Mouse (Mus musculus): ENCODE results near the gene Chmp1a.
A peak's percentile ranks its signal among the peaks of the same experiment; 100 is the strongest.
"Not testable (repeated sequence)": the region's sequence is repeated elsewhere in the genome, so short reads cannot be mapped to it uniquely, and the experiment has no call there.

Gene Chmp1a

GRCm38 (mm10) chr8:123231742-123232141, 19.2 kb upstream of the Chmp1a start:
- no peak for DNase-seq (ENCODE audit: low spot score in 2 of 2)

GRCm38 (mm10) chr8:123230326-123230725, 17.8 kb upstream of the Chmp1a start:
- DNase-seq (ENCODE audit: low spot score in 2 of 2) = not testable (repeated sequence)

- DNase-seq (ENCODE audit: low spot score in 2 of 2) = no peak
Measured at GRCm38 (mm10) chr8:123228416-123228815, 15.9 kb upstream of the Chmp1a start.

- peak; percentile 89 to 90 for DNase-seq (ENCODE audit: low spot score in 2 of 2)
Measured at GRCm38 (mm10) chr8:123224278-123225266, 12.0 kb upstream of the Chmp1a start, which contains the start of gene Cdk10. TSS of gene Cdk10 (plus strand) at chr8:123224842.

GRCm38 (mm10) chr8:123220917-123221316, 8.4 kb upstream of the Chmp1a start:
- DNase-seq (ENCODE audit: low spot score in 2 of 2) = no peak

- DNase-seq (ENCODE audit: low spot score in 2 of 2) = no peak
Measured at GRCm38 (mm10) chr8:123215430-123215829, 2.9 kb upstream of the Chmp1a start.

GRCm38 (mm10) chr8:123213118-123213772, 682 bp upstream of the Chmp1a start:
- DNase-seq (ENCODE audit: low spot score in 2 of 2) = no peak

- DNase-seq (ENCODE audit: low spot score in 2 of 2) = no peak
Measured at GRCm38 (mm10) chr8:123211876-123212275, 687 bp downstream of the Chmp1a start.

- DNase-seq (ENCODE audit: low spot score in 2 of 2) = no peak
Measured at GRCm38 (mm10) chr8:123203571-123203970, 9.0 kb downstream of the Chmp1a start.

GRCm38 (mm10) chr8:123202288-123202687, 10.3 kb downstream of the Chmp1a start:
- peak; percentile 53 to 60 for DNase-seq (ENCODE audit: low spot score in 2 of 2)

GRCm38 (mm10) chr8:123199864-123200263, 12.7 kb downstream of the Chmp1a start:
- DNase-seq (ENCODE audit: low spot score in 2 of 2) = no peak

GRCm38 (mm10) chr8:123197016-123197415, 15.5 kb downstream of the Chmp1a start:
- not testable (repeated sequence) for DNase-seq (ENCODE audit: low spot score in 2 of 2)

- no peak for DNase-seq (ENCODE audit: low spot score in 2 of 2)
Measured at GRCm38 (mm10) chr8:123193771-123194170, 18.8 kb downstream of the Chmp1a start.

GRCm38 (mm10) chr8:123191908-123192307, 20.7 kb downstream of the Chmp1a start:
- no peak for DNase-seq (ENCODE audit: low spot score in 2 of 2)

GRCm38 (mm10) chr8:123190678-123191077, 21.9 kb downstream of the Chmp1a start:
- DNase-seq (ENCODE audit: low spot score in 2 of 2) = peak; percentile 56 to 76

- DNase-seq (ENCODE audit: low spot score in 2 of 2) = no peak
Measured at GRCm38 (mm10) chr8:123188841-123189240, 23.7 kb downstream of the Chmp1a start.

- no peak for DNase-seq (ENCODE audit: low spot score in 2 of 2)
Measured at GRCm38 (mm10) chr8:123188006-123188405, 24.6 kb downstream of the Chmp1a start.

GRCm38 (mm10) chr8:123185566-123186409, 26.8 kb downstream of the Chmp1a start, which contains the start of gene Dpep1:
TSS of gene Dpep1 (plus strand) at chr8:123186242.
- DNase-seq (ENCODE audit: low spot score in 2 of 2) = no peak

- DNase-seq (ENCODE audit: low spot score in 2 of 2) = no peak
Measured at GRCm38 (mm10) chr8:123181391-123181790, 31.2 kb downstream of the Chmp1a start.

- DNase-seq (ENCODE audit: low spot score in 2 of 2) = no peak
Measured at GRCm38 (mm10) chr8:123157888-123158465, 54.6 kb downstream of the Chmp1a start, which contains the start of gene Sult5a1. TSS of gene Sult5a1 (minus strand) at chr8:123158315.
